Mouse (Mus musculus): ENCODE measurements at regions not wholly inside any gene's neighbourhood (a gene's known extent, or its start where the extent isn't known, plus 50 kb on each side); places are given as distances from the start of the nearest gene placed in this dataset.

DNA sequence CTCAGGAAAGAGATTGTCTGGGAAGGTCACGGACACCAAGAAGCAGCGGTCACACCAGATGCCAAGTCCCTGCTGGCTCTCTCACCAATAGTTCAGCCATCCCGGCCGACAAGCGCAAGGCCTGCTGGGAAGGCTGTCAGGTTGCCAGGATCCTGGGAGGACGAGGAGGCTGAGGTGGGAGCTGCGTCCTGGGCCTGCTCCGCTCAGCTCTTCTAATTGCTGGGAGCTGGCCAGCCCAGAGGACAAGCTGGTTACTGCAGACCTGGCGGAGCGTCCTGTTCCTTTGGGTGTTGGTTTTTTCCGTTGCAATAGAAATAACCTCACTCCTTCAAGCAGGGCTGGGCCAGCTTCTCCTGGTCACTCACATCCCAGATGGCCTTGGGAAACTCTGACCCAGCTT is 61.7 kb upstream of the Adamts2 start:
- peaks cover 91% of the 10 kb centered on the region for H3K27me3 ChIP-seq (replicated peaks)
- no peak overlapping the region for H3K9ac ChIP-seq (ENCODE audit: insufficient read depth, low read depth)
- no peak for TF ChIP-seq TBP (conservative IDR thresholded peaks at IDR 0.05; ENCODE audit: low read depth, low read length)
- TF ChIP-seq MXI1 (IDR thresholded peaks at IDR 0.05; ENCODE audit: low read depth, low read length) = no peak
- no peak for TF ChIP-seq ZNF384 (IDR thresholded peaks at IDR 0.05; ENCODE audit: low read depth, low read length)
- TF ChIP-seq RAD21 (IDR thresholded peaks at IDR 0.05; ENCODE audit: low read depth, low read length) = no peak
- TF ChIP-seq MAFK (IDR thresholded peaks at IDR 0.05; ENCODE audit: insufficient replicate concordance, low read length) = no peak
- TF ChIP-seq ZC3H11A (IDR thresholded peaks at IDR 0.05; ENCODE audit: low read depth, low read length) = no peak
- no peak for TF ChIP-seq UBTF (IDR thresholded peaks at IDR 0.05; ENCODE audit: low read depth, low read length)
- TF ChIP-seq JUND (conservative IDR thresholded peaks at IDR 0.05; ENCODE audit: low read depth, low read length) = no peak
- no peak for TF ChIP-seq POLR2AphosphoS2 (IDR thresholded peaks at IDR 0.05; ENCODE audit: low read depth, low read length)
- TF ChIP-seq EP300 (IDR thresholded peaks at IDR 0.05; ENCODE audit: low read length) = no peak
- no peak for TF ChIP-seq POLR2A (IDR thresholded peaks at IDR 0.05; ENCODE audit: low read depth, low read length)
- no peak for TF ChIP-seq NRF1 (IDR thresholded peaks at IDR 0.05; ENCODE audit: low read depth, low read length)
- in situ Hi-C loops (cut with MboI; ENCODE audit: low pct_ligation_motif_present, low pct_unique_long_range_greater_than_20kb, low sequenced_read_pairs) (no loop called here), dilution Hi-C loops (cut with MboI; ENCODE audit: extremely low pct_ligation_motif_present, extremely low pct_unique_long_range_greater_than_20kb, low sequenced_read_pairs) (no loop called here)
- H3K4me2 ChIP-seq (ENCODE audit: insufficient read depth, low read depth, poor library complexity, severe bottlenecking) = no peak overlapping the region
- H3K4me1 ChIP-seq (ENCODE audit: control insufficient read depth in 1 of 2, insufficient read depth in 2 of 2) = no peaks in the 10 kb centered on the region
- H3K4me3 ChIP-seq (replicated peaks in 1 of 3; ENCODE audit: low read depth in 2 of 3, low read length in 2 of 3, poor library complexity in 1 of 3) = no peak overlapping the region
- H3K79me2 ChIP-seq (replicated peaks; ENCODE audit: control insufficient read depth, extremely low read depth, insufficient read depth, poor library complexity, severe bottlenecking) = no peaks in the 10 kb centered on the region
- no peak overlapping the region for H3K27ac ChIP-seq (ENCODE audit: insufficient read depth, low read depth)
- no peak for DNase-seq (ENCODE audit: extremely low read depth)
- H3K9me3 ChIP-seq (replicated peaks; ENCODE audit: low read length) = peaks cover 19% of the 10 kb centered on the region
- no peaks in the 10 kb centered on the region for H3K36me3 ChIP-seq (replicated peaks in 1 of 2; ENCODE audit: control insufficient read depth in 1 of 2, insufficient read depth in 1 of 2, low read length in 1 of 2)

DNA sequence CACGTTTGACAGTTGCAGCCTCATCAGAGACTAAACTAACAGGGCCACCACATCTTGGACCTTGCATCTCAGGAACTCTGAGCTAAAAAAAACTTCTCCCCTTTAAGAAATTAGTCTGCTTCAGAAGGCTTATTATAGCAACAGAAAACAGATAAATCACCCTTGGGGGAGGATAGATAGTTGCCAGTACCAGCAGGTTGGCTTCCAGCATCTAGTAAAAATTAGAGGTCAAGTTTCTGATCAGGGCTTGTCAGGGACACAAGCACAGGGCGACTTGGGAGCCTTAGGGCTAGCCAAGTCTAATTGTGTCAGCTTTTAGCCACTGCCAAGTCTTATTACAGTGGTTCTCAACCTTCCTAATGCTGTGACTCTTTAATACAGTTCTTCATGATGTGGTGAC is 67.6 kb upstream of the Adamts2 start:
- peaks cover 88% of the 10 kb centered on the region for H3K27me3 ChIP-seq (replicated peaks)
- H3K4me3 ChIP-seq (replicated peaks in 1 of 3; ENCODE audit: low read depth in 2 of 3, low read length in 2 of 3, poor library complexity in 1 of 3) = no peak overlapping the region
- H3K9me3 ChIP-seq (replicated peaks; ENCODE audit: low read length) = peaks cover 22% of the 10 kb centered on the region
- no peak overlapping the region for H3K9ac ChIP-seq (ENCODE audit: insufficient read depth, low read depth)
- in situ Hi-C loops (cut with MboI; ENCODE audit: low pct_ligation_motif_present, low pct_unique_long_range_greater_than_20kb, low sequenced_read_pairs) = no loop called here
- no peaks in the 10 kb centered on the region for H3K36me3 ChIP-seq (replicated peaks in 1 of 2; ENCODE audit: control insufficient read depth in 1 of 2, insufficient read depth in 1 of 2, low read length in 1 of 2)
- TF ChIP-seq IRF4 (IDR thresholded peaks at IDR 0.05; ENCODE audit: low read depth, low read length) (no peak), JUND (conservative IDR thresholded peaks at IDR 0.05; ENCODE audit: low read depth, low read length) (no peak), MEF2A (IDR thresholded peaks at IDR 0.05; ENCODE audit: borderline replicate concordance, low read depth, low read length) (no peak), ZNF384 (IDR thresholded peaks at IDR 0.05; ENCODE audit: low read depth, low read length) (no peak), CTCF (conservative IDR thresholded peaks at IDR 0.05 in 1 of 2, IDR thresholded peaks at IDR 0.05 in 1 of 2; ENCODE audit: low read depth in 2 of 2, low read length in 2 of 2) (no peak), UBTF (IDR thresholded peaks at IDR 0.05; ENCODE audit: low read depth, low read length) (no peak), MXI1 (IDR thresholded peaks at IDR 0.05; ENCODE audit: low read depth, low read length) (no peak), ZC3H11A (IDR thresholded peaks at IDR 0.05; ENCODE audit: low read depth, low read length) (no peak), MAFK (IDR thresholded peaks at IDR 0.05; ENCODE audit: insufficient replicate concordance, low read length) (no peak), POLR2A (IDR thresholded peaks at IDR 0.05; ENCODE audit: low read depth, low read length) (no peak), HCFC1 (IDR thresholded peaks at IDR 0.05; ENCODE audit: low read depth, low read length) (no peak), TCF12 (IDR thresholded peaks at IDR 0.05; ENCODE audit: low read depth, low read length) (no peak), TBP (conservative IDR thresholded peaks at IDR 0.05; ENCODE audit: low read depth, low read length) (no peak), EP300 (IDR thresholded peaks at IDR 0.05; ENCODE audit: low read length) (no peak), MYC (IDR thresholded peaks at IDR 0.05; ENCODE audit: low read depth, low read length) (no peak), GABPA (IDR thresholded peaks at IDR 0.05; ENCODE audit: insufficient replicate concordance, low read depth, low read length) (no peak), USF1 (IDR thresholded peaks at IDR 0.05; ENCODE audit: low read depth, low read length) (no peak), NRF1 (IDR thresholded peaks at IDR 0.05; ENCODE audit: low read depth, low read length) (no peak)
- dilution Hi-C loops (cut with MboI; ENCODE audit: extremely low pct_ligation_motif_present, extremely low pct_unique_long_range_greater_than_20kb, low sequenced_read_pairs) = no loop called here
- DNase-seq (ENCODE audit: extremely low read depth) = no peak
- no peaks in the 10 kb centered on the region for H3K79me2 ChIP-seq (replicated peaks; ENCODE audit: control insufficient read depth, extremely low read depth, insufficient read depth, poor library complexity, severe bottlenecking)
- H3K27ac ChIP-seq (ENCODE audit: insufficient read depth, low read depth) = no peak overlapping the region
- H3K4me1 ChIP-seq (ENCODE audit: control insufficient read depth in 1 of 2, insufficient read depth in 2 of 2) = no peaks in the 10 kb centered on the region
- no peak overlapping the region for H3K4me2 ChIP-seq (ENCODE audit: insufficient read depth, low read depth, poor library complexity, severe bottlenecking)

Measured in CH12.LX (cell line).